Mouse (Mus musculus) gastrocnemius, postnatal 36 days (tissue): ENCODE data around the gene D17H6S53E. TPM values are rescaled to one million over a fixed set of nuclear protein-coding genes. Genes with fewer than 3 reads are reported as not detected.
"Not testable (repeated sequence)": the region's sequence is repeated elsewhere in the genome, so short reads cannot be mapped to it uniquely, and the experiment has no call there.

ENCODE experiments used
- DNase-seq, 2 experiments: peaks; one replicate each; pipeline ENCODE4 v3.0.0; 2022
- intact Hi-C: fragments of 180-260 bp; cut with DNase I; formaldehyde crosslinking; loops from one replicate; pipeline ENCODE4 v1.15.1; 2025
- total RNA-seq, 2 experiments: library from RNA; stranded (reverse); gene quantifications; 2 replicates each; pipeline ENCODE4 v1.2.3; 2021

The D17H6S53E gene
- total RNA-seq, 2 experiments from 2014 or later = 13.0 to 17.0 TPM

- intact Hi-C loops = no loop called here
- DNase-seq = no peak
Observed at GRCm38 (mm10) chr17:35097164-35097655, 29.0 kb upstream of the D17H6S53E start.

- DNase-seq = no peak
- intact Hi-C loops = no loop called here
Observed at GRCm38 (mm10) chr17:35100196-35100765, 25.9 kb upstream of the D17H6S53E start.

DNA sequence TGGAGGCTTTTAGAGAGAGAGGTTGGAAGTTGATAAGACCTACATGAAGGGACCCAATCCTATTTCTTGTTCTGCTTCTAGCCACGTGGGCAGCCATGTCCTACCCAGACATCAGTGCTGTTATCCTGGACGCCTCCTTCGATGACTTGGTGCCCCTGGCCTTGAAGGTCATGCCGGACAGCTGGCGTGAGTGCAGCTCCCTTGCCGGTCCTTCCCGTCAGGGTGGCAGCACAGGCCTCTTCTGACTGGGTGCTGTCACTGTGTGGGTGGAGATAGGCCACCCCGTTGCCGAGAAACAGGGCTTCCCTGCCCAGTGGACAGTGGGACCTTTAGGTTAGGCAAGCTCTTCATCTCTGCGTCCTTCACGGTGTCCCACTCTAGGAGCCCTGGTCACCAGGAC is 25.0 kb upstream of the D17H6S53E start:
- intact Hi-C loops = no loop called here

DNA sequence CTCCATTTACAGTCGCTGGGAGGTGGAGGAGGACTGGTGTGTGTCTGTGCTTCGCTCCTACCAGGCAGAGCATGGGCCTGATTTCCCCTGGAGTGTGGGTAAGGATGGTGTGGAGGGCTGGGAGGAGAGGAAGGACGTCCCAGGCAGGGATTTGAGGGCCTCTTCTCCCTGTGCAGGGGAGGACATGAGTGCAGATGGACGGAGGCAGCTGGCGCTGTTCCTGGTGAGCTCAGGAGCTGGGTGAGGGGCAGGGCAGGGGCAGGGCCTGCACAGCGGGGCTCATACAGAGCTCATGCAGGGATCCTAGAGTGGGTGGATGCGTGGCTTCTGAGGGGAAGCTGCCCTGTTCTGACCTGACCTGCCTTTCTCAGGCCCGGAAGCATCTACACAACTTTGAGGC is 23.9 kb upstream of the D17H6S53E start:
- no peak for DNase-seq
- intact Hi-C loops = no loop called here

More for the DNA sequence above, 25.0 kb upstream of the D17H6S53E start:
- no peak for DNase-seq

DNA sequence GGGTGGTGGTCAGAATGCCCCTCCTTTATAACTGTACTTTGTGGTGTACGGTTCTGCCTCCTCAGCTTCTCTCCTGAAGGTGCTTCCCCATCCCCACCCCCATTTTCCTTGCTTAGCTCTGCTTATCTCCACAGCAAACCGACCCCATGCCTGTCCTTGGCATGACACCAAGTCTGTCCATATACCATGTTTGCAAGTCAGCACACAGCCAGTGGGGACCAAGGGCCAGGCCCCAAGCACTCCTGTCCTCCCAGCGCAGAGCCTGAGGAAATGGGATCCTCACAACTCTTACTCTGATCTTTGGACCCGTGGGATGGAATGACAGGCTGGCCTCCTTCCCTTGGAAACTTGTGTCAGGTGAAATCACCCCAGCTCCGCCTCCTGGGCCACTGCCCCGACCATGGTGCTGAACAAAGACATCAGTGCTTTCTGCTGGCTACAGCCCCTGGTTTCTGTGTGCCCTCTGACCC is 22.9 kb upstream of the D17H6S53E start:
- no peak for DNase-seq
- intact Hi-C loops = no loop called here

DNA sequence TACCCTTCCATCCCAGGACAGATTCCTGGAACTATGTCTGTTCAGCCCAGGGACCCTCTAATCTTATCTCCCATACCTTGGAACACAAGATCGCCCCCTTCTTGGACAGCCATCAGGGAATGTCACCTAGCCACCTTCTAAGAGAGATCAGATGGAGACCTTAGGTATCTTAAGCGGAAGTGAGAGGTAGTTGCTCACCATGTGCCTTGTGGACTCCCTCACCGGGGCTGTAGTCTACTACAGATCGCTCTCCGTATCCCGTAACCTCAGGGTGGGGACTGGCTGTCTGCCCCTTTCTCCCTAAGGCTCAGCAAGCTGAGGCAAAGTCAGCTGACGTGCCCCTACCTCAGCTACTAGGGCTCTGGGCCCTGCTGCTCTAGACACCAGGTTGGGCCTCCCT is 22.1 kb upstream of the D17H6S53E start:
- DNase-seq = no peak
- intact Hi-C loops = no loop called here

GRCm38 (mm10) chr17:35104754-35105153 is 21.4 kb upstream of the D17H6S53E start:
- no peak for DNase-seq
- intact Hi-C loops = loop anchor here (1.0 kb wide), 1 partner anchor 83 kb away; no protein-coding TSS in a partner anchor

- no peak for DNase-seq
- intact Hi-C loops = loop anchor here (1.0 to 2.0 kb wide), 2 partner anchors 35 to 85 kb away; no protein-coding TSS in a partner anchor
Observed at GRCm38 (mm10) chr17:35105740-35106389, 20.3 kb upstream of the D17H6S53E start.

GRCm38 (mm10) chr17:35106522-35106921 is 19.7 kb upstream of the D17H6S53E start:
- intact Hi-C loops = loop anchor here (2.0 kb wide), 1 partner anchor 36 kb away; no protein-coding TSS in a partner anchor
- no peak for DNase-seq

DNA sequence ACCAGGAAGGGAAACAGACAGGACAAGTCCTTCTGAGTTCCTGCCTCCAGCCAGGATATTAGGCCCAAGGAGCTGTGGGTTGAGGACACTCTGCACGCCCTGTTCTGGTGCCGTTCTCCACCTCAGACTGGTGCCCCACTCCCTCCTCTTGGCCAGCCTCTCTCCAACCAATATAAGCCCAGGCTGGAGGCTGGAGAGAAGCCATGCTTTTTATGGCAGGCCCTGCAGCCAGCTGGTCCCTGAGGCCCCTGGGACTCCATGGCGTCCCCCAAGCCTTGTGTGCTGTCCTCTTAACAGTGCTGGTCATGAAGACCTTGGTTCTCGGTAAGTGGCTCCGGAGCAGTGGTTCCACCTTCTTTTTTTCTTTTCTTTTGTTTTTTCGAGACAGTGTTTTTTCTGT is 18.1 kb upstream of the D17H6S53E start, which contains the start of gene Ly6g5c:
Ly6g5c (plus strand) TSS at position 183 of the 400 bp plus-strand sequence.
- DNase-seq = no peak
- intact Hi-C loops = no loop called here

- intact Hi-C loops = no loop called here
- no peak for DNase-seq
Observed at GRCm38 (mm10) chr17:35111774-35112173, 14.4 kb upstream of the D17H6S53E start.

- intact Hi-C loops = no loop called here
- no peak for DNase-seq
Observed at GRCm38 (mm10) chr17:35115046-35116019, 10.8 kb upstream of the D17H6S53E start, which contains the start of gene Ly6g5b. Ly6g5b (minus strand) TSS chr17:35115428.

DNA sequence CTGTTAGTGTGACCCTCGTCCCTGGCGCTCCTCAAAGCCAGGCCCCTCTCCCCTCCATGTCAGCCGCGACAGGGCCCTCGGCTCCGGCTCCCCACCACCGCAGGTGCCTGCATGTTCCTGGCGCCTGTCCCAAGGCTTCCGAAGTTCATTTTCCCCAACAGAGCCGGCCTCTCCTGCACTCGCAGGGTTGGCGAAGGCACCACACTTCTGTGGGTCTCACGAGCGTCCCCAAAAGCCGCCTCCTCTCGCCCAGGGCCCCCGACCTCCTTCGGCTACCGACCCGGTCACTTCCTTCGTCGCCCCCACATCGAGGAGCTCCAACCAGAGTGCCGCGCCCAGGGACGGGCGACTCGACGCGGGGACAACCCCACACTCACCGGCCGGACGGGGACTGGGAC is 5.4 kb upstream of the D17H6S53E start:
- intact Hi-C loops = no loop called here
- DNase-seq = peak in 1 of 2 experiments; percentile 20

GRCm38 (mm10) chr17:35121143-35121799 is 4.9 kb upstream of the D17H6S53E start, which contains the start of gene Gpank1:
Gpank1 (plus strand) TSS chr17:35121455.
- intact Hi-C loops = no loop called here
- peak; percentile 93 to 98 for DNase-seq

- intact Hi-C loops = no loop called here
- DNase-seq = peak in 1 of 2 experiments; percentile 37
Observed at GRCm38 (mm10) chr17:35121871-35122303, 4.3 kb upstream of the D17H6S53E start, which contains the start of gene Csnk2b. Csnk2b (minus strand) TSS chr17:35122053.

DNA sequence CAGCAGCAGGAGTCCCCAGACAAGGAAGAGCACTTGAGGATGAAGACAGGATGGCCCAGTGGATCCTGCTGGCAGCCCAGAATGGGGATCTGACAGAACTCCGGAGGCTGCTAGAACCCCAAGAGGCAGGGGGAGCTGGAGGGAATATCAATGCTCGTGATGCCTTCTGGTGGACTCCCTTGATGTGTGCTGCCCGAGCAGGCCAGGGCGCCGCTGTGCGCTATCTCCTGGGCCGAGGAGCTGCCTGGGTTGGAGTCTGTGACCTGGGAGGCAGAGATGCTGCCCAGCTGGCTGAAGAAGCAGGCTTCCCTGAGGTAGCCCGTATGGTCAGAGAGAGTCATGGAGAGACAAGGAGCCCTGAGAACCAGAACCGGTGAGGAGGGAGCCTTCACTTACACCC is 2.9 kb upstream of the D17H6S53E start:
- DNase-seq, intact Hi-C loops: not testable (repeated sequence)

GRCm38 (mm10) chr17:35124261-35124896 is 1.8 kb upstream of the D17H6S53E start:
- intact Hi-C loops, DNase-seq: not testable (repeated sequence)

DNA sequence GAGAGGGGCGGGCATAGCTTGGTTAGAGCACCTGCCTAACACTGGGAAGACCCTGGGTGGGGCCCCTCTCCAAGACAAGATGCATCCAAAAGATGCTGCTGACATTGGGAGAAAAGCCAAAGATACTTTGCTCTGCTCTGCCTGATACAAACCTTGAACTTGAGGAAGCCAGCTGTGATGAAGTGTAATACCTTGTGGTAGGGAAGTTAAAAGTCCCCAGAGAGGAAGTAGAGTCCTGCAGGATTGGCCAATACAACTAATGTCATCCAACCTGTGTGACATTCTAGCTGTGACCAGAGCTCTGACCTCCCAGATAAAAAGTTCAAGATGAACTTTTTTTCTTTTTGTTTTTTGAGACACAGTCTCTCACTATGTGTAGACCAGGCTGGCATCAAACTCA is 1.1 kb upstream of the D17H6S53E start:
- intact Hi-C loops = no loop called here
- no peak for DNase-seq

GRCm38 (mm10) chr17:35125578-35125977 is 595 bp upstream of the D17H6S53E start:
- no peak for DNase-seq
- intact Hi-C loops = no loop called here
